Mouse (Mus musculus): ENCODE measurements around the gene Disc1.

DNA sequence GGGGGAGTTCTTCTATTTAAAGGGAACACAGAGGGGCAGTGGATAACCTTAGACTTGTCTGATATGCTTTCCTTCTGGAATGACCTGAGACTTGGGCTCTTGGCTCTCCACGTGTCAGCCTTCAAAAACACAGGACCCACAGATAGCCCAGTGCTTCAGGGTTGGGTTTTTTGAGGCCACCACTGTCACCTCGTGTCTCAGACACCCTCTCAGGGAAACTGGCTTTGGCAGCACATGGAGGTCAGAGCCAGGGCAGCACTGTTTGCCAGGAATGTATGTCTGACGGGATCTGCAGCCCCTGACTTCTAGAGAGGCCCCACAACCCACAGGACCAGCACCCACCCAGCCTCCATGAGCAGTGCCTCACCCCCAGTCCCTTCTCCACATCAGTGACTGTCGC, 120.9 kb downstream of the Disc1 start:
- TF ChIP-seq CTCF (IDR thresholded peaks at IDR 0.05; ENCODE audit: extremely low read depth, insufficient read length, insufficient replicate concordance, low read depth, low read length): no peak
- no peak for TF ChIP-seq POLR2A (IDR thresholded peaks at IDR 0.05; ENCODE audit: low read depth, low read length)

Measured in small intestine, adult 2 months (tissue).